Comparison of ENCODE assay signal across 17 mouse cellular contexts in the genomic region with DNA sequence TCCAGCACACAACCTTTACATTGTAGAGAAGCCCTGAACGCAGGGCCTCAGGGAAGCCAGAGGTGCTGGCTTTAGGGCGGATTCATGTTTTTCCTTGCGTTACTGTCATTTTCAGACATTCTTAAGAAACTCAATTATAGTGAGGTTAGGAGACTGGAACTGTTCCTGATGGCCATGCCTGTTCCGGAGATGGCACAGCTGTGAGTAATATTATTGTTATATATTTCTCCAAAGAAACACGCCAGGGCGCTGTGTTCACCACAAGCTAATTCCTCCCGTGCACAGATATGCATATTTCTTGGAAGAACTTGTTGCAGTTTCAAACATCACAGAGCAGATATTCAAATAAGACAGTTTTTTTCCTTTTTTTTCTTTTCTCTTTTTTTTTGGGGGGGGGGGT.
"Had no signal": no experiment of that assay in that cellular context is flagged by ENCODE, and none has a peak within 500 bp of the region (broad histone marks: within the 10 kb centered on the region; RNA-seq: fewer than 3 reads in every experiment).

No protein-coding gene starts in this region.

- H3K36me3 ChIP-seq: midbrain, embryonic 10.5 days; midbrain, embryonic 13.5 days; midbrain, embryonic 15.5 days; neural tube, embryonic 12.5 days; stomach, embryonic 15.5 days had no signal

- DNase-seq: lung, adult 18-20 months; lung, embryonic 14.5 days; lung, postnatal 10 days; lung, postnatal 4 days; retina, postnatal 1 day; right cerebral cortex, adult 18-20 months; right cerebral cortex, postnatal 25 days; thymus, adult 2 months; thymus, postnatal 25 days; thymus, postnatal 4 days had no signal

- H3K9ac ChIP-seq: liver, embryonic 14.5 days; lung, embryonic 14.5 days; midbrain, embryonic 13.5 days; midbrain, embryonic 15.5 days; neural tube, embryonic 12.5 days; stomach, embryonic 15.5 days had no signal

- H3K9me3 ChIP-seq: midbrain, embryonic 10.5 days; midbrain, embryonic 13.5 days; midbrain, embryonic 15.5 days; neural tube, embryonic 12.5 days; stomach, embryonic 15.5 days had no signal

- H3K27me3 ChIP-seq: midbrain, embryonic 13.5 days; midbrain, embryonic 15.5 days; neural tube, embryonic 12.5 days; stomach, embryonic 15.5 days had no signal

- H3K27ac ChIP-seq: liver, embryonic 14.5 days; midbrain, embryonic 10.5 days; midbrain, embryonic 13.5 days; midbrain, embryonic 15.5 days; neural tube, embryonic 12.5 days; stomach, embryonic 15.5 days; stomach, postnatal 0 days had no signal

- H3K4me1 ChIP-seq: midbrain, embryonic 10.5 days; midbrain, embryonic 13.5 days; midbrain, embryonic 15.5 days; neural tube, embryonic 12.5 days; stomach, embryonic 15.5 days had no signal

- ATAC-seq: midbrain, embryonic 13.5 days; midbrain, embryonic 15.5 days had no signal

- H3K4me3 ChIP-seq: midbrain, embryonic 10.5 days; midbrain, embryonic 13.5 days; midbrain, embryonic 15.5 days; neural tube, embryonic 12.5 days; stomach, embryonic 15.5 days had no signal

- H3K4me2 ChIP-seq: lung, embryonic 14.5 days; midbrain, embryonic 13.5 days; midbrain, embryonic 15.5 days; neural tube, embryonic 12.5 days; stomach, embryonic 15.5 days had no signal
